Mouse (Mus musculus) layer of hippocampus, adult 8-10 months (tissue): ENCODE measurements at regions not wholly inside any gene's neighbourhood (a gene's known extent, or its start where the extent isn't known, plus 50 kb on each side); places are given as distances from the start of the nearest gene placed in this dataset.

Experiments used
- DNase-seq, 2 experiments: peaks; one replicate each; pipeline ENCODE4 v3.0.0; 2022; ENCODE audit warnings: low spot score in 2 of 2

GRCm38 (mm10) chr3:129038877-129039276 is 160.8 kb upstream of the Pitx2 start:
- DNase-seq: no peak

- DNase-seq: no peak
These were observed 154.8 kb upstream of the Pitx2 start for GRCm38 (mm10) chr3:129044834-129045233.

- no peak for DNase-seq
These were observed 149.6 kb upstream of the Pitx2 start for GRCm38 (mm10) chr3:129049899-129050597.

GRCm38 (mm10) chr3:129065457-129066364 is 134.0 kb upstream of the Pitx2 start:
- no peak for DNase-seq

- no peak for DNase-seq
These were observed 130.0 kb upstream of the Pitx2 start for GRCm38 (mm10) chr3:129069676-129070075.

- no peak for DNase-seq
These were observed 129.2 kb upstream of the Pitx2 start for GRCm38 (mm10) chr3:129070521-129070933.

- DNase-seq: no peak
These were observed 128.7 kb upstream of the Pitx2 start for GRCm38 (mm10) chr3:129071002-129071401.

- DNase-seq: no peak
These were observed 123.3 kb upstream of the Pitx2 start for GRCm38 (mm10) chr3:129076396-129076795.

GRCm38 (mm10) chr3:129103786-129104440 is 95.8 kb upstream of the Pitx2 start:
- DNase-seq: no peak

- DNase-seq: no peak
These were observed 94.9 kb upstream of the Pitx2 start for GRCm38 (mm10) chr3:129104811-129105210.

- no peak for DNase-seq
These were observed 93.5 kb upstream of the Pitx2 start for GRCm38 (mm10) chr3:129106174-129106573.

- no peak for DNase-seq
These were observed 69.2 kb upstream of the Pitx2 start for GRCm38 (mm10) chr3:129130521-129130920.

- DNase-seq: no peak
These were observed 68.5 kb upstream of the Pitx2 start for GRCm38 (mm10) chr3:129131140-129131539.

- no peak for DNase-seq
These were observed 67.7 kb upstream of the Pitx2 start for GRCm38 (mm10) chr3:129131877-129132433.
